ENCODE assay signal across 9 mouse cellular contexts in the genomic region with DNA sequence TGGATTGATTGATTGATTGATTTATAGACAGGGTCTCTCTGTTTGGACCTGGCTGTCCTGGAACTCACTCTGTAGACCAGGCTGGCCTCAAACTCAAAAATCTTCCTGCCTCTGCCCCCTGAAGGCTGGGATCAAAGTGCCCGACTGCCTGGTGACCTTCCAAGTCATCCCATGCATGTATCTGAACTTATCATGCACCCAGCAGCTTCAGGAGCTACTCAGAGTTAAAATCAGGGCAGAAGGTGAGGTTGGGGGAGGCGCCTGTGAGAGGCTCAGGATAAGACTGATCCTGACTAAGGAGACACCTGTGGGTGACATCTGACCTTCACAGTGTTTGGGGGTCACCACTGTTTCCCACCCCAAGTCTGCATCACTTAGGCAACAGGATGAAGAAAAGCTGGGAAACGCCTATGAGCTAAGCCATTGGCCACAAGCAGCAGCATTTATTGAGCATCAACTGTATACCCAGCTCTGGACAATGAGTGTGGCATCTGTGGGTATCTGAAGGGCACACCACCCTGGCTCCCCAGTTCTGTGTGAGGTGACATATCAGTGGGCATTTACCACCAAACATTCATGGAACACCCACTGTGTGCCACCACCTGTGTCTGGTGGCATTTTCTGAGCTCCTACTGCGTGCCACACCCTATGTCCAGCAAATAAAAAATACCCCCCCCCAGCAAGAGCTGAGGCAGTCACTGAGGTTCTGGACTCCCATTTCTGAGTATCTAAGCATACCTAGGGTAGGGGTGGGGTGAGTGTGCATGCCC. TPM values are rescaled to one million over a fixed set of nuclear protein-coding genes. Genes with fewer than 3 reads are reported as not detected.
DNase-seq lines count a peak whose midpoint lies in the region; ATAC-seq and TF ChIP-seq lines count a peak whose summit lies in the region.
"Had no signal": no experiment of that assay in that cellular context is flagged by ENCODE, and none has a peak within 500 bp of the region (broad histone marks: within the 10 kb centered on the region; RNA-seq: fewer than 3 reads in every experiment).

No protein-coding gene starts in this region.

- H3K9me3 ChIP-seq in E14TG2a.4 (ENCODE audit: low read length), result no peaks in the 10 kb centered on the region
- H3K9me3 ChIP-seq in embryonic facial prominence, embryonic 12.5 days, result no peaks in the 10 kb centered on the region

- WGBS in embryonic facial prominence, embryonic 12.5 days, result 70% methylated on average over 4 of the region's 4 CpGs

- H3K4me2 ChIP-seq in embryonic facial prominence, embryonic 12.5 days (replicated peaks), result peak overlapping the region; percentile 85

- no peak overlapping the region; the same call in 1 of the 2 replicates for H3K4me3 ChIP-seq in layer of hippocampus, adult 2 months
- H3K4me3 ChIP-seq in E14TG2a.4 (replicated peaks; ENCODE audit: low read length), result peak overlapping the region; percentile 47; the same call in 1 of the 2 replicates
- H3K4me3 ChIP-seq in embryonic facial prominence, embryonic 12.5 days, result peak overlapping the region; percentile 1; the same call in 1 of the 2 replicates

- H3K27ac ChIP-seq in layer of hippocampus, adult 2 months, result peak overlapping the region; percentile 83
- no peak overlapping the region for H3K27ac ChIP-seq in embryonic facial prominence, embryonic 12.5 days
- H3K27ac ChIP-seq: macrophage had no signal

- ATAC-seq in embryonic facial prominence, embryonic 12.5 days (ENCODE audit: insufficient number of reproducible peaks, insufficient read depth, low FRiP score, low TSS enrichment), result no peak
- ATAC-seq in monocyte, adult 5-6 weeks (replicated peaks; ENCODE audit: insufficient number of reproducible peaks, low FRiP score, low TSS enrichment, poor library complexity, severe bottlenecking), result no peak
- ATAC-seq in erythroid progenitor cell, adult 5-6 weeks (replicated peaks; ENCODE audit: low FRiP score, poor library complexity, severe bottlenecking), result no peak

- no peaks in the 10 kb centered on the region for H3K36me3 ChIP-seq in E14TG2a.4 (ENCODE audit: insufficient read depth, low read length)
- 0 out of 2 replicates have a peak, but pooled peaks cover 11% of the 10 kb centered on the region for H3K36me3 ChIP-seq in embryonic facial prominence, embryonic 12.5 days

- peaks cover 75% of the 10 kb centered on the region for H3K27me3 ChIP-seq in E14TG2a.4 (ENCODE audit: insufficient read depth, low read length)
- H3K27me3 ChIP-seq in embryonic facial prominence, embryonic 12.5 days, result peaks cover 48% of the 10 kb centered on the region

- no peak for DNase-seq in layer of hippocampus, adult 2 months (ENCODE audit: low spot score in 2 of 2)
- no peak for DNase-seq in layer of hippocampus, adult 8-10 months (ENCODE audit: low spot score in 2 of 2)
- peak; percentile 7 for DNase-seq in heart, postnatal 4 days
- DNase-seq in kidney, postnatal 25 days, result peak; percentile 1 to 43

- H3K4me1 ChIP-seq in E14TG2a.4 (replicated peaks; ENCODE audit: low read depth, low read length), result peaks cover 81% of the 10 kb centered on the region
- H3K4me1 ChIP-seq in embryonic facial prominence, embryonic 12.5 days, result peaks cover 40% of the 10 kb centered on the region

- no peak overlapping the region for H3K9ac ChIP-seq in embryonic facial prominence, embryonic 12.5 days

- no peak for TF ChIP-seq CTCF in layer of hippocampus, adult 2 months (conservative IDR thresholded peaks at IDR 0.05)
- no peak for TF ChIP-seq CTCF in E14TG2a.4 (conservative IDR thresholded peaks at IDR 0.05; ENCODE audit: low read length)

RNA-seq across cellular contexts. Expression of gene Smim24, which starts 30.8 kb away (rescaled TPM):
- total RNA-seq in layer of hippocampus, adult 2 months (2021), result 1 to 10 TPM; 1.9 to 2.1 TPM
- 1 to 10 TPM; 1.3 to 1.7 (median 1.4) TPM for total RNA-seq in layer of hippocampus, adult 8-10 months (2022)
- 3.1 and 3.4 TPM in 2 replicates for polyA plus RNA-seq in embryonic facial prominence, embryonic 12.5 days (2016; fragmentation: Nextera tagmentation; extraction: Ambion mirVana)
- total RNA-seq in heart, postnatal 4 days (2021), result 1 to 10 TPM; 1.9 to 2.4 TPM
- total RNA-seq in monocyte, adult 5-6 weeks (2017), result 3.9 to 7.9 TPM (median 6.3 TPM) in 3 replicates
- 5.4 and 7.5 TPM in 2 replicates for total RNA-seq in erythroid progenitor cell, adult 5-6 weeks (2015; ENCODE audit: low replicate concordance)
- total RNA-seq in erythroid progenitor cell, adult 5-6 weeks (2017; ENCODE audit: low replicate concordance), result 4.2 TPM in 1 of 2 replicates, not detected in the other

RNA-seq across cellular contexts. Expression of gene Nfic, which starts 31.8 kb away (rescaled TPM):
- total RNA-seq in layer of hippocampus, adult 2 months (2021), result 10 to 100 TPM; 60.0 to 60.1 TPM
- 10 to 100 TPM; 52.8 to 61.6 (median 58.7) TPM for total RNA-seq in layer of hippocampus, adult 8-10 months (2022)
- polyA plus RNA-seq in embryonic facial prominence, embryonic 12.5 days (2016; fragmentation: Nextera tagmentation; extraction: Ambion mirVana), result 46.2 and 50.8 TPM in 2 replicates
- total RNA-seq in heart, postnatal 4 days (2021), result 100 to 1,000 TPM; 125 to 130 TPM
- total RNA-seq in monocyte, adult 5-6 weeks (2017), result 4.1 to 7.6 TPM (median 5.1 TPM) in 3 replicates
- 10.1 and 15.1 TPM in 2 replicates for total RNA-seq in erythroid progenitor cell, adult 5-6 weeks (2015; ENCODE audit: low replicate concordance)
- 0.45 and 0.90 TPM in 2 replicates for total RNA-seq in erythroid progenitor cell, adult 5-6 weeks (2017; ENCODE audit: low replicate concordance)

RNA-seq across cellular contexts. Expression of gene Gm48552, which starts 34.9 kb away (rescaled TPM):
- total RNA-seq in layer of hippocampus, adult 2 months (2021), result 1 to 10 TPM; 5.5 to 8.1 TPM
- total RNA-seq in layer of hippocampus, adult 8-10 months (2022), result 1 to 10 TPM; 2.9 to 9.7 (median 4.2) TPM
- polyA plus RNA-seq in embryonic facial prominence, embryonic 12.5 days (2016; fragmentation: Nextera tagmentation; extraction: Ambion mirVana), result 2.0 and 3.8 TPM in 2 replicates
- under 1 TPM; 0.72 to 0.98 TPM for total RNA-seq in heart, postnatal 4 days (2021)
- not detected in 3 replicates for total RNA-seq in monocyte, adult 5-6 weeks (2017)
- not detected in 2 replicates for total RNA-seq in erythroid progenitor cell, adult 5-6 weeks (2015; ENCODE audit: low replicate concordance)
- total RNA-seq in erythroid progenitor cell, adult 5-6 weeks (2017; ENCODE audit: low replicate concordance), result not detected in 2 replicates

RNA-seq across cellular contexts. Expression of gene Gm48551, which starts 39.4 kb away (rescaled TPM):
- total RNA-seq in layer of hippocampus, adult 2 months (2021), result 1 to 10 TPM; 4.4 to 6.1 TPM
- 1 to 10 TPM; 2.7 to 5.5 (median 4.5) TPM for total RNA-seq in layer of hippocampus, adult 8-10 months (2022)
- polyA plus RNA-seq in embryonic facial prominence, embryonic 12.5 days (2016; fragmentation: Nextera tagmentation; extraction: Ambion mirVana), result 2.9 and 4.1 TPM in 2 replicates
- under 1 TPM; 0.55 to 0.70 TPM for total RNA-seq in heart, postnatal 4 days (2021)
- 2.3 to 3.7 TPM in 2 of 3 replicates, not detected in the other for total RNA-seq in monocyte, adult 5-6 weeks (2017)
- 2.1 and 4.3 TPM in 2 replicates for total RNA-seq in erythroid progenitor cell, adult 5-6 weeks (2015; ENCODE audit: low replicate concordance)
- total RNA-seq in erythroid progenitor cell, adult 5-6 weeks (2017; ENCODE audit: low replicate concordance), result not detected in 2 replicates

RNA-seq across cellular contexts. Expression of gene Dohh, which starts 39.4 kb away (rescaled TPM):
- total RNA-seq in layer of hippocampus, adult 2 months (2021), result 10 to 100 TPM; 75.9 to 79.7 TPM
- total RNA-seq in layer of hippocampus, adult 8-10 months (2022), result 10 to 100 TPM; 64.3 to 78.5 (median 72.6) TPM
- polyA plus RNA-seq in embryonic facial prominence, embryonic 12.5 days (2016; fragmentation: Nextera tagmentation; extraction: Ambion mirVana), result 73.6 and 77.0 TPM in 2 replicates
- 10 to 100 TPM; 52.9 to 55.9 TPM for total RNA-seq in heart, postnatal 4 days (2021)
- total RNA-seq in monocyte, adult 5-6 weeks (2017), result 18.6 to 22.3 TPM (median 20.9 TPM) in 3 replicates
- total RNA-seq in erythroid progenitor cell, adult 5-6 weeks (2015; ENCODE audit: low replicate concordance), result 8.8 TPM in 1 of 2 replicates, not detected in the other
- 4.0 and 17.2 TPM in 2 replicates for total RNA-seq in erythroid progenitor cell, adult 5-6 weeks (2017; ENCODE audit: low replicate concordance)

Comparison
In these comparisons a context has a peak if more than half of its experiments do, and no peak if none do; other contexts are left out.
1. DNase-seq: peak in heart, postnatal 4 days (single experiment) and kidney, postnatal 25 days (2 of 2); none in layer of hippocampus, adult 2 months (0 of 2) and layer of hippocampus, adult 8-10 months (0 of 2).